Mouse (Mus musculus) gastrocnemius, adult 18-20 months (tissue): ENCODE measurements at regions not wholly inside any gene's neighbourhood (a gene's known extent, or its start where the extent isn't known, plus 50 kb on each side); places are given as distances from the start of the nearest gene placed in this dataset.
"Not testable (repeated sequence)": the region's sequence is repeated elsewhere in the genome, so short reads cannot be mapped to it uniquely, and the experiment has no call there.

Source experiments
- DNase-seq: peaks from one replicate; pipeline ENCODE4 v3.0.0; 2021; ENCODE audit warnings: low spot score

DNA sequence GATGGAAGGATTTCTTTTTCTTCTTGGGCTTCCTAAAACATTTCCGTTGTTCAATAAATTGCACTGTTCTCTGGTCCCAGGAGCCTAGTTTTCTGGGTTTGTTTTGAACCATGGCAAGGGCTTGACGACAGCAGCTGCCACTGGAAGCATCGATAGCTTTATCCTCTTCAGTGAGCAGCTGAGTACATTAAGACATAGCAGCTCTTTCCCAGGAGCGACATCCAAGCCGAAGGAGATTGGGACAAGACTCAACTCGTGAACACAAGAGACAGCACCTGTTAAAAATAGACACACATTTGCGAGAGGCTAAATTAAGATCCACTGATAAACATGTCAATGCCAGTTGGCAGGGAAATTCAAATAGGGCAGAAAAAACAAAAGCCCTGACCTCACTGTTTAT lies 194.7 kb upstream of the Rhobtb1 start:
- peak; percentile 63 for DNase-seq

DNA sequence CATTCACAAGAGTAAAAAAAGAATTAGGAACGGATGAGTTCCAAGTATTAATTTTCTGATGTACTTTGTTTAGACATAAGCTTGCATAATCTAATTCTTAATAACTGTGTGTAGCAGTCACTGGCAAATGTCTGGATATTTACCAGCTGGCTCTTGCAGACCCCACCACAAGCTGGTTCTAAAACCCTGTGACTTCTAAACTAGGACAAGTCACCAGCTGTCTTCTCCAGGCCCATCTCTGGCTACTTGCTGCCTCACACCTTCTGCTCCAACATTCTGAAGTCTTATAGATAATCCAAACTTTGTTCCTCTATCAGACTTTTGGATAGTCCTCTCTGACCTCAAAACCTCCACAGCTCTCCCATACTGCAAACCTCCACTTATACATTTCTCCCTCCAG lies 189.9 kb upstream of the Rhobtb1 start:
- no peak for DNase-seq

DNA sequence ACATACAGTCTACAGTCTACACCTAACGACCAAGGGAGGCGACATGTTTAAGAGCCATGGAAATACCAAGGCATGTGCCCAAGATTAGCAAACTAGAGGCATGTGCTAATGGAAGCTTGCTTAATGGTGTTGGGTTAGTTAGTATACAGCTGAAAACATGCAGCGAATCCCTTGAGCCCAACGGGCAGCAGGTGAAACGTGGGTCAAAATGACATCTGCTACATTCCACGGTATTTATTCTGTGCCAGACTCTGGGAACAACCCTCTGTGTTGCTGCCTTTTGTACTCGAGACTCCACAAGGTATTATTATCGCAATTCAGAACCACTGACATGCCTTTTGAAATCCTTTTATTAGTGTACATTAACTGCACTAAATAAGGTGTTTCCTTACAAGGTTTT lies 188.1 kb upstream of the Rhobtb1 start:
- no peak for DNase-seq

DNA sequence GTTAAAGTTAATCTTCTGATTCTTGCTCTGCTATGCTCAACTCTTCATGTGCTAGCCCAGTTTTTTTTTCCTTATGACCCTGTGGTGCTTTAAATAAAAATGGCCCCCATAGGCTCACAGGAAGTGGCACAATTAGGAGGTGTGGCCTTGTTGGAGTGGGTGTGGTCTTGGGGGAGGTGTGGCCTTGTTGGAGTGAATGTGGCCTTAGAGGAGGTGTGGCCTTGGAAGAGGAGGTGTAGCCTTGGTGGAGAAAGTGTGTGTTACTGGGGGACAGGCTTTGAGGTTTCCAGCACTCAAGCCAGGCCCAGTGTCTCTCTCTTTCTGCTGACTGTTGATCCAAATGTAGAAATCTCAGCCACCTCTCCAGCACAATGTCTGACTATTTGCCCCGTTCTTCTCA lies 186.0 kb upstream of the Rhobtb1 start:
- DNase-seq: no peak

DNA sequence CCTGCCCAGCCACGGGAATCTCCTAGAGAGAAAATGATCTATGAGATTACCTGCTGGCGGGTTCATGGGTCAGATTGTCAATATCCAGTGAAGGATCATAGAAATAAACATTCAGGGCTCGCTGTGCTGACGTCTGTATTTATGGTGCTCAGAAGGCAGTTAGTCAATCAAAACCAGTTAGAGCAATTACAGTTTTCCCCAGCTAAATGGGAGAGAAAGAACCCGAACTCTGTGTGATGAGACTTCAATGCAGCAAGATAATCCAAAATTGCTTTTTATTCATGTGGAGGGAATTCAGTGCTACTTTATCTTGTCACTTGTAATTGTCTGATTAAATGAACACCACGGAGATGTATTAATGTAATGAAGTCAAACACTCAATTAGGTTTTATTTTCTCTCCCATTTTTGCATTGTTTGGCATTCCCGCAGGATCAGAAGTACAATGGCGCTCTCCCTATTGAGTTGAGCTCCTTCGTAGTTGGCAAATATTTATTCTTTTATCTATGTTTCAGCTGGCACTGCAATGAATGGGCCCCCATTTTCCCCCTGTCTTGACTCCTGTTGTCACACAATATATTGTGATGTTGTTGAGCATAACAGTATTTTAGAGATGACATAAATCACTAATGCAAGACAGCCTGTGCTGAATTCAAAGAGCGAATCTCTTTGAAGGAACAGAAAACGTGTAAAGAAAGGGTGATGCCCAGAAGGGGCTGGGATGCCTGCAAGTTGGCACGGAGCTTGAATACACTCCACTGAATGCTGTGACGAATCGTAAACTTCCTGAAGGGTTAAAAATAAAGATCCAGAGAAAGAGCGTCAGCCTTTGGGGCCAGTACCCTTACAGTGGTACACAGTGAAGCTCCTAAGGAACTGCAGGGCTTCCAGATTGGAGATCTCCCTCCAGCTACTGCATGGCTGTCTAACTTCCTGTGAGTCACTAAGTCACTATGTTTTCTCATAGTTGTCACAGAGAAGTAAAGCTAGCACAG lies 183.0 kb upstream of the Rhobtb1 start:
- DNase-seq: no peak

DNA sequence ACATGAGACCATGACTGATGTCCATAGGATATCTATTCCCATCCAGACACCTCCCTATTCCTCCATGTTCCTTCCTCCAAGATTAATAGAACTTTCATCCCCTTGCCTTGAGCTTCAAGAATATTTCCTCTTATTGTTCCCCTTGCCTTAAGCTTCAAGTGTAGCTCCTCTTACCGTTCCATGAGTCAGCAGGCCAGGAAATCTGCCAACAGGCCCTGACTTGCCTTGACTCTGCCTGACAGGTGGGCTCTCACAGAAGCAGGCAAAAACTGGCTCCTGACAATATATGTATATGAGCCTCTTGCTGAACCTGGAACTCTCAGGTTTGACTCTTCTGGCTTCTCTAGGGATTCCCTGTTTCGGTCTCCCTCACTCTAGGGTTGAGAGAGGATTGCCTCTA lies 180.7 kb upstream of the Rhobtb1 start:
- no peak for DNase-seq

DNA sequence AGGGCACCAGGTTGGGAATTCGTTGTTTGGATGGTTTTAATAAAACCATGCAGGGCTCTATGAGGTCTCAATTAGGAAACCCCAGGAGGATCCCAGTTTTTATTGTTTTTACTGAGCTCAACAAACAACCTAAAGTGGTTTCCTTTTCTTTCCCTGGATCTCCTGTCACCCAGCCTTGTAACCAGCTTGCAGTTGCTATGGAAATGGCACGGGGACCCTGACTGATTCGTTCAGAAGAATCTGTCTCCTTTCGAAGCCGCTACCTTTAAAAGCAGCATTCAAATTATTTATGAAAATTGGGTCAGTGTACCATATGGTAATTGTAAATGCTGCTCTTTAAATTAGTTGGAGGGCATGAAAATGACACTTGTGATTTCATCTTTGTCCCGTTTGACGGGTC lies 176.5 kb upstream of the Rhobtb1 start:
- no peak for DNase-seq

DNA sequence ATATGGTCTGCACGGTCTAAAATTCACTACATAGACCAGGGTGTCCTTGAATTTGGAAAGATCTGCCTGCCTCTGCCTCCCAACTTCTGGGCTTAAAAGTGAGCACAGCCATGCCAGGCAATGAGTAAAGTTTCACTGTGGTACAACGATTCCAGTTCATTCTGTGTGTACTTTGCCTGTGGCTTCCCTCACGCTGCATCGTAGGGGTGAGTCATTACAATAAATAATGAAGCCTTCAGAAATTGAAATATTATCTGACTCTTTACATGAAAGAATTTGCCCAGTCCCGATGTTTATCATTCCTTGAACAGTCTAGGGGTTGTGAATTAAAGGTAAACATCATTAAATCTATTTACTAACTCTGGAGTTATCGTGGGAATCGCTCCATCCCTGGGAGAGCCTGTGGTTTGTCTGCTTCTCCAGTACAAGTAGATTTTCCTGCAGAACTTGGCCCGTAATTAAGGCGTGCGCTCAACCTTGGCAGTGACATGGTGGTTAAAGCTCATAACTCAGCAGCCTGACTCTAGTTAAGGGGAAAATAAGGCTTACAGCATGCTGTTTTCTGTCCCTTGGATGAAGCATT lies 174.7 kb upstream of the Rhobtb1 start:
- DNase-seq: no peak

DNA sequence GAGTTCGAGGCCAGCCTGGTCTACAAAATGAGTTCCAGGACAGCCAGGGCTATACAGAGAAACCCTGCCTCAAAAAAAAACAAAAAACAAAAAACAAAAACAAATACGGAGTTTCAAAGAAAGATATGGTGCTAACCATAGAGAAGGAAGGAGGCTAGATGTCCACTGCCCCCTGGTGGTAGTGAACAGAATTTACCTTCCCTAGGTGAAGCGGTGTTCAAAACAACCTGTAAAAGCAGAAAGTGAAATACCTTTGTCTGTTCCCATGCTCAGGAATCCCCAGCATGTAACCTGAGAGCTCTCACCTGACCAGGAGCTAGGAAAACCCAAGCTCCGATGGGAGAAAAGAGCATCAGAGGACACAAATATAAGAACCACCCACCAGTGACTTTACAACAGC lies 173.1 kb upstream of the Rhobtb1 start:
- peak; percentile 22 for DNase-seq

DNA sequence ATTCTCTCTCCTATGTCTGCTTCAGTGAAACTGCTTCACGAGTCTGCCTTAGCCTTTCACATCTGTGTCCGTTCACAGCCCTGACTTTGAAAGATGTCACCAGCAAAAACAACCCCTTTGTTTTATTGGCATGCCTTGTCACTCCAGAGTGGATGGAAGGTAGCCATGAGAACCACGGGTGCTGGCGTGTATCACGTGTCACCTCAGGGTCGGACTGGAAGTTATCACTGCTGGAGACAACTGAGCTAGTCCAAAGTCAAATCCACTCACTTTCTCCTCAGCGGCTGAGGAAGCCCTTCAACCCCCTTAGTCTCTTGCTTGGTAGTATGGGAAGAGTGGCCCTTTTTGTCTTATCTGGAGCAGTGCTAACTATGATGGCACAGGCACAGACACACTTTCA lies 171.3 kb upstream of the Rhobtb1 start:
- DNase-seq: no peak

DNA sequence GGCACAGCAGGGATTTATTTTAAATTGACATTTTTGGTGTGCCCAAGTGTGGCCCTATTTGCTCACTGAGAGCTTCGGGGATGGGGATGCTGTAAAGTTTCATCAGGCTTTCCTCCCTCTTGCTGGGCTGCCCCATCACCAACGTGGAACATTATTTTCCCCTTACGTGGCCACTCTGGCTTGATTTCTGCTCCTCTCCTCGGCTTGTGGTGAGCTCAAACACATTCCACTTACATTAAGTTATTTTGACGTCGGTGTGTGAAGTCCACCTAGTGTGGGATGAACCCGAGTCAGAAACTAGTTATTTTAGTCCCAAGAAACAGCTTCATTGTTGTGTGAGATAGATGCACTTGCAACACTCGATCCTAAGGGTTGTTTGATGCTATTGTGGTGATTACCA lies 168.9 kb upstream of the Rhobtb1 start:
- no peak for DNase-seq

DNA sequence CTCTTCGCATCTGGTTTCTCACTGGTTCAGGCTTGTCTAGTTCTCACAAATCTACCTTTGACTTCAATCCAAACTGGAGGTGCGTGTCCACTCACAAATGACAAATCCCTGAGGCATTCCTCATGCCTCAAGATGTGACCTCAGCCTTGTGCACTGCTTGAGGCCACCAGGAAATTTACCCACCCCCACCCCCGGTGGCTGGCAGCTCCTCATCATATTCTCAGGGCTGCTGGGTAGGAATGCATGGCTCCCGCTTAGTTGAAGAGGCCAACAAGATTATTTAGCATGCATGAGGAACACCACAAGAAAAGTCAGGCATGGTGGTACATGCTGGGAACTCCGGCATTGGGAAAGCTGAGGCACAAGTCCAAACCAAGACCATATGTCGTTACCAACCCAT lies 160.7 kb upstream of the Rhobtb1 start:
- no peak for DNase-seq

DNA sequence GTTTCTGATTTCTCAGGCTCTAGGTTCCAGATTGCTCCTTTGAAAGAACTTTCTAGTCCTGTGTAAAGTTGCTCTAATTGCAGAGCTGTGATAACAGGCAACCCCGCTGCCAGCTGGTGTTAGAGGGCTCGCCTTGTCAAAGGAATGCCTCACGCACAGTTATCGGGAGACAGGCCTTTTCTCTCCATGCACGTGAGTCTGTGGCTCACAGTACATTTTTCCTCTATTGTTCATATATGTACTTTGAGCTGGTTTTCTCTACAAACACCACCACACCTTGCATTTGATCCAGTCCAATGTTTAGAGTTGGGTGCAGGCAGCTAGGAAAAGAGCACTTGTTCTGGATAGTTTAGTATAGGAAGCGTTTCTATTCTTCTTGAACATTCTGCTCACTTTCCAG lies 151.6 kb upstream of the Rhobtb1 start:
- DNase-seq: no peak

DNA sequence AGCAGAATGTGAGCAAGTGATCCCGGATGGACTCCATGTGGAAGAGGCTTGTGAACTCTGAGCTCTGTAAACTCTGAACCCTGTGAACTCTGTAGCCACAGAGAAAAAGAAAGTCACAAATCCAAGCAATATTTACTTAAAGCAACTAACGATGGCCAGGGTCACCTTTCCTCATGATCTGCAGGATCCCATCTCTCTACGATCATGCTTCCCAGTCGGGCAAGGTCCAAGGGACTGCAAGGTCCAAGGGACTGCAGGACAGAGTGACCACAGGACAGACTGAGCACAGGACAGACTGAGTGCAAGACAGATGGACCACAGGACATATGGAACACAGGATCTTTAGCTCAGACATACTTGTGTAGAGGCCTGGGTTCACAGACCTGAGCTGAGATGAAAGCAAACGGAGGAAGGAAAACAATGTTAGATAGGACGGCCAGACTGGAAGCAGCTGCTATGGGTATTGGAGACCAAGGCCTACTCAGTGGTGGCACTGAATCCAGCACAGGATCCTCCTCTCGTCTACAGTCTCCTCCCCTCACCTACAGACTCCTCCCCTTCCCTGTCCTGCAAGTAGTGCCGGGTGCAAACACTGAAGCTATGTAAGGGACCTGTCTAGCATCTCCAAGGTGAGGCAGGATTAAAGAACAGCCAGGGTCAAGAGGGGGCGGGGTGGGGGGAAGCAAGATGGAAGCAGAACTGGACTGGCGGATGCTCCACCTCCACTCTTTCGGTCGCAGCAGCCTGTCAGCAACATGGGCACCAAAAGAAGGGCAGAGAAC lies 149.4 kb upstream of the Rhobtb1 start:
- DNase-seq: no peak

DNA sequence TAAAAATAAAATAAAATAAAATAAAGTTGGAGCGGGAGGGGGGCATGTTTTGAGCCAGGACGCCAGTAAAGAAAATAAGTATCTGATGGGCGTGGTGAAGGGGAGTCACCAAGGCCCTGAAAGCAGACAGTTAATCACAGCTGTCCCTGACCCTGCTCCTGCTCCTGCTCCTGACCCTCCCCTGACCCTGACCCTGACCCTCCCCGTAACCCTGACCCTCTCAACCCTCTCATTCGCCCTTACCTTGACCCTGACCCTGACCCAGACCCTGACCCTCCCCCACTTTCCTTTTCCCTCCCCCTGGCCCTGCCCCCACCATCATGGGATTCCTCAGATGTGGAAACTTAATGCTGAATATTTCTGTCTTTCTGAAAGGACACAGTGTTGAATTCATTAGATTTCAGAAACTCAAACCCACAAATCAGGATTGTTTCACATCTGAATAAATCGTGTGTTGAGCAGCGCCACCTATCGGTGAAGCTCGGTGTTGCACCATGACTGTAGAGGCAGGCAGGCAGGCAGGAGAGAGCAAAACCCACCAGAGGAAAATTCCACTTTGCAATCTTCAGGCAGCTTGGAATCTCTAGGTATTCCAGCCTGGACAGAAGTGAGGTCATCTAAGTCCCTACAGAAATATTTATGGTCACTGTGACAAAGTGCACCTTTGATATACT lies 145.9 kb upstream of the Rhobtb1 start:
- peak; percentile 74 for DNase-seq

DNA sequence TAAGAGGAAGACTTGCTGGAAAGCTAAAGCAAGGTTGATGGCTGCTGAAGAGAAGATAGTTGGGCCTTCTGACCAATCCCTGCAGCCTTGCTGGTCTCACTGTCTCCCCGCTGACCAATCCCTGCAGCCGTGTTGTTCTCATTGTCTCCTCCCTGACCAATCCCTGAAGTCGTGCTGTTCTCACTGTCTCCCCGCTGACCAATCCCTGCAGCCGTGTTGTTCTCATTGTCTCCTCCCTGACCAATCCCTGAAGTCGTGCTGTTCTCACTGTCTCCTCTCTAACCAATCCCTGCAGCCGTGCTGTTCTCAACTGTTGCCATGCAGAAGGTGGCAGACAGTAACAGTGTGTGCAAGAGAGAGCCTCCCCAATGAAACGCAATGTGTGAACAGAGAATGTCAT lies 142.6 kb upstream of the Rhobtb1 start:
- not testable (repeated sequence) for DNase-seq

DNA sequence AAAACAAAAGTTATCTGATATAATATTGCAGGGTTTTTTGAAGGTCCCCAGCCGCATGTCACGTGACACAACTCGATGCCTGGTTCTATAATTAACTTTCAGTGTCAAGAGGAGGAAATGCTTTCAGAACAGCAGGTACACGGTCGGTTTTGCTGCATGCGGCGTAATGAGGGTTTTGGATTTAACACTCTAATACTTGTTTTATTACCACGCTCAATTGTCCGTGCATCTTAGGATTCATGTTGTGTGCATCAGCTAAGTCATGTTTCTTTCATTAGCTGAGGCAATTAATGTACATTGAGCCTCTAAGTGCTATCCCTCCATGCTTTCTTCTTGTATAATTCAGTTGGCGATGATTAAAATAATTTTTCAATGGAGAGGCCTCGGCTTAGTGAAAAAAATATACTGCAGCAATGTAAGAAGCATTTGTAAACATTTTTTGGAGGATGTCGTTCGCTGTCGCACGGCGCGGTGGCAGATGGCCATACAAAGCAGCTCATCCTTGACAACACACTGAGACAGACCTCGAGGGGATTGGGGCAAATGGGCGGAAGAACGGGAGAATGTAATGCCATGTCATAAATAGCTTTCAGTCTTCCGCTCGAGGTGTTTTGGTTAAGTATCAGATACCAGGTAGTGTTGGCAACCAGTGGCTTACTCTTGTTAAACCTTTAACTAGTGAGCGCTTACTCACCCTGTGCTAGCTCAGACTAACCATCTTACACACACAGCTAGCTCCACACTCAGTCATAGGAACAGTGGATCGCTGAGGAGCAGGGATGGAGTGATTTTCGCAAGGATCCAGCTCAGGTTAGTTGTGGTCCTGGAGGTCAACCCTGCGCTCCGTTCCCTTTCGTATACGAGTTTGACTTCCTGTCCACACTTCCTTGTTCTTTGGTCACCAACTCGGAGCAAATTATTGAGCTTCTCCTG lies 130.2 kb upstream of the Rhobtb1 start:
- no peak for DNase-seq

DNA sequence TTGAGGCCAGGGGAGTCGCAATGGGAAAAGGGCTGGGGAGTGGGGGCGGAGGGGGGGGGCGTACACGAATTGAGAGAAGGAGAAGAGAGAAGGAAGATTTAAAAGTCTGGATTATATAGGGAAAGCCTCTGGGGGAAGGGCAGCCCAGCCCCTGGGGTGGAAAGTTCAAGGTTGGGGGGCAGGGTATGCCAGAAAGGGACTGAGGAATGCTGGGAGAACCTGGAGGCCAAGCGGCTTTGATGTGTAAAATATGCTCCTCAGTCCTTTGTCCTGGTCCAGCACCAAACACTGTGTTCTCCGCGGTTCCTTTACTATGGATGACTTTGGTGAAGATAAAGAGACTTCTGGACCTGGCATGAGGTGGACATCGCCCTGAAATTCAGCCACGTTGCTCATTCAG lies 117.8 kb upstream of the Rhobtb1 start:
- no peak for DNase-seq

DNA sequence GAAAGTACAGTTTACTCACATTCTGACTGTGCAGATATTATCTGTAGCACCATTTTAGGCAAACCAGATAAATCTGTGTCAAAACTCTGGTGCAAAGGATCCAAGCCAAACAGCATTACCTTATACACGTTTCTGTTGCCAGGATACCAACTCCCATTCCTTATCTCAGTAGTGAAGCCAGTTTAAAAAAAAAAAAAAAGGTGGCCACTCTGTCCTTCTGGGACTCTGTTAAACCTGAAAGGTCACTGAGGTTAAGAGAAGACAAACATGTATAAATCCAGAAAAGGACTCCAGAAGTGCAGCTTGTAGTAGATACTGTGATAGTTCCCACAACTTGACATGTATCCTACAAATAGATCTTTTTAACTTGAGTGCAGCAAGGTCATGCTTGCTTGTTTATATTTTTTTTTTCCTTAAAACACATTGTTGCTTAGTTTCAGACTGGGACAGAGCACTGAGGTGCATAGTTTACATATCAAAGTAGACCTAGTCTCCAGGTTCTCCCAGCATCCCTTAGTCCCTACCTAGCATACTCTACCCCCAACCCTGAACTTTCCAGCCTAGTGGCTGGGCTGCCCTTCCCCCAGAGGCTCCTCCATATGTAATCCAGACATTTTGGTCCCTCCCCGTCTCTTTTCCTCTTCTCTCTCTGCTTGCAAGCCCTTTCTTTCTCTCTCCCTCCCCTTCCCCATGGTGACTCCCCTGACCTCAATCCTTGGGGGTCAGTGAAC lies 116.7 kb upstream of the Rhobtb1 start:
- DNase-seq: no peak

DNA sequence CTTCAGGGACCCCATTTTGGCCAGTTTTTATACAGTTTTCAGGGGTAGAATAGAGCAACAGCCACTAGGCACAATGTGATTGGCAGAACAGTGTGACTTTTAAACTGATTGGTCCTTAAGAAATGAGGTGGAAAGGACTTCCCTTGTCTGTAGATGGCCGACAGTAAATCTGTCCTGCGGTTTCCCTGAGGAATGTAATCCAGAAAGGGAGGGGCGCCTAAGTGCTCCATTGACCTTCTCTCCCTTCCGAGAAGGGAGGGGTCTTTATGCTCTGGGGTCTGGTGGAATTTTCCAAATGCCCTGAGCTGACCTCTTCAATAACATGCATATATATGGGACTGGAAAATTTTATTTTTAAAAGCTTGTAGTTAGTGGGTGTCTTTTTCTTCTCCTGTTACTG lies 115.7 kb upstream of the Rhobtb1 start:
- DNase-seq: not testable (repeated sequence)
